Mouse (Mus musculus): Measurements from ENCODE around the gene Spns2.
"Not testable (repeated sequence)": the region's sequence is repeated elsewhere in the genome, so short reads cannot be mapped to it uniquely, and the experiment has no call there.

Spns2 gene

GRCm38 (mm10) chr11:72436756-72437650 is 52.7 kb downstream of the Spns2 start:
- no peak for DNase-seq (ENCODE audit: low spot score)

GRCm38 (mm10) chr11:72436271-72436670 is 53.4 kb downstream of the Spns2 start:
- peak; percentile 62 for DNase-seq (ENCODE audit: low spot score)

GRCm38 (mm10) chr11:72435694-72436045 is 54.0 kb downstream of the Spns2 start:
- peak; percentile 47 for DNase-seq (ENCODE audit: low spot score)

GRCm38 (mm10) chr11:72434963-72435693 is 54.6 kb downstream of the Spns2 start, which contains the start of gene Ggt6:
Ggt6 (plus strand) TSS chr11:72435526.
- no peak for DNase-seq (ENCODE audit: low spot score)

- DNase-seq (ENCODE audit: low spot score) = not testable (repeated sequence)
These were observed 59.2 kb downstream of the Spns2 start for GRCm38 (mm10) chr11:72430311-72431068.

GRCm38 (mm10) chr11:72429288-72429690 is 60.4 kb downstream of the Spns2 start:
- DNase-seq (ENCODE audit: low spot score) = peak; percentile 63

- peak; percentile 80 for DNase-seq (ENCODE audit: low spot score)
These were observed 61.0 kb downstream of the Spns2 start for GRCm38 (mm10) chr11:72428694-72429093.

- DNase-seq (ENCODE audit: low spot score) = no peak
These were observed 62.8 kb downstream of the Spns2 start for GRCm38 (mm10) chr11:72426884-72427283.

- DNase-seq (ENCODE audit: low spot score) = no peak
These were observed 64.5 kb downstream of the Spns2 start for GRCm38 (mm10) chr11:72425201-72425600.

GRCm38 (mm10) chr11:72423686-72424085 is 66.0 kb downstream of the Spns2 start:
- DNase-seq (ENCODE audit: low spot score) = no peak

- DNase-seq (ENCODE audit: low spot score) = no peak
These were observed 68.0 kb downstream of the Spns2 start for GRCm38 (mm10) chr11:72421518-72422278.

- no peak for DNase-seq (ENCODE audit: low spot score)
These were observed 69.1 kb downstream of the Spns2 start for GRCm38 (mm10) chr11:72420460-72421122.

- no peak for DNase-seq (ENCODE audit: low spot score)
These were observed 70.7 kb downstream of the Spns2 start for GRCm38 (mm10) chr11:72419006-72419405.

- DNase-seq (ENCODE audit: low spot score) = no peak
These were observed 71.5 kb downstream of the Spns2 start for GRCm38 (mm10) chr11:72418227-72418626.

GRCm38 (mm10) chr11:72417376-72417775 is 72.3 kb downstream of the Spns2 start:
- DNase-seq (ENCODE audit: low spot score) = no peak

- no peak for DNase-seq (ENCODE audit: low spot score)
These were observed 73.0 kb downstream of the Spns2 start for GRCm38 (mm10) chr11:72416666-72417065.

GRCm38 (mm10) chr11:72415155-72415554 is 74.5 kb downstream of the Spns2 start:
- no peak for DNase-seq (ENCODE audit: low spot score)

GRCm38 (mm10) chr11:72413601-72414190 is 76.0 kb downstream of the Spns2 start:
- DNase-seq (ENCODE audit: low spot score) = no peak

GRCm38 (mm10) chr11:72413016-72413415 is 76.7 kb downstream of the Spns2 start:
- DNase-seq (ENCODE audit: low spot score) = no peak

- no peak for DNase-seq (ENCODE audit: low spot score)
These were observed 77.8 kb downstream of the Spns2 start for GRCm38 (mm10) chr11:72411945-72412344.

Data from ovary, postnatal 36 days (tissue).